Mouse (Mus musculus): ENCODE measurements around the gene Platr17. TPM values are rescaled to one million over a fixed set of nuclear protein-coding genes. Genes with fewer than 3 reads are reported as not detected.
"Not testable (repeated sequence)": the region's sequence is repeated elsewhere in the genome, so short reads cannot be mapped to it uniquely, and the experiment has no call there.

Gene Platr17
- total RNA-seq (2021) = not detected
- long read RNA-seq, experiment 1 = 0 reads
- long read RNA-seq, experiment 2 = 0 reads

DNA sequence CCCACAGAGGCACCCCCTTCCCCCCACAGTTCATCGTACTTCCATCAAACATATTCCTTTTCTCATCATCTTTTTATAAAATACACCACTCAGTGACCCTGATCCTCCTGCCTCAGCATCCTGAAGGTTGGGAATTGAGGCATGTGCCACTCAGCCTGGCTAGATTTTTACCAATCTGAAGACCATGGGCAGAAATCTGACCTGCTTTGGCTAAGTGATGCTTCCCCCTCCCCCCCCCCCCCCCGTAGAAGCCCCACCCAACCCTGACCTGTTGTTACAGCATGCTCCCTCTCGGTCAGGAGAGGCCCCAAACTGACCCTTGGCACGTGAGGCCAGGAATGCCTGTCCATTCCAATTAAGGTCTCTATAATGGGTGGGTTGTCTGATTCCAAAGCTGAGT, at the start of gene Platr17:
Gene Platr17, plus strand, starts transcription at position 301 of the 400 bp plus-strand sequence.
- not testable (repeated sequence) for DNase-seq (ENCODE audit: low spot score in 2 of 2)

DNA sequence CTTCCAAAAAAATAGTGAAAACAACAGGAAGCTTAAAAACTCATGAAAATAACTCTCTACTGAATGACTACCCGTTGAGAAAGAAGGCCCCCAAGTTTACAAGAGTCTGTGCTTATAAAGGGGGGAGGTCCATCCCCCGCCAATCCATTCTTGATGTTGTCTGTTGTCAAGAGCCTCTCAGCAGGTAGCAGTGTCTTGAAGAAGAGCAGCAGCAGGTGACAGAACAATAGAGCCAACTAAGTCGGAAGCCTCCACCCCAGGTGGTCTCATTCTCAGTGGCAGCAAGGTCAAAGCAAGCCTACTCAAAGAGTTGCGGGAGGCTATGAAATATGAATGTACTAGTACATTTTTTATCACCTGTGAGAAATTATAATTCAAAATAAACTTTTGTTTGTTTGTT, 47.1 kb upstream of the Platr17 start:
- DNase-seq (ENCODE audit: low spot score in 2 of 2) = no peak

DNA sequence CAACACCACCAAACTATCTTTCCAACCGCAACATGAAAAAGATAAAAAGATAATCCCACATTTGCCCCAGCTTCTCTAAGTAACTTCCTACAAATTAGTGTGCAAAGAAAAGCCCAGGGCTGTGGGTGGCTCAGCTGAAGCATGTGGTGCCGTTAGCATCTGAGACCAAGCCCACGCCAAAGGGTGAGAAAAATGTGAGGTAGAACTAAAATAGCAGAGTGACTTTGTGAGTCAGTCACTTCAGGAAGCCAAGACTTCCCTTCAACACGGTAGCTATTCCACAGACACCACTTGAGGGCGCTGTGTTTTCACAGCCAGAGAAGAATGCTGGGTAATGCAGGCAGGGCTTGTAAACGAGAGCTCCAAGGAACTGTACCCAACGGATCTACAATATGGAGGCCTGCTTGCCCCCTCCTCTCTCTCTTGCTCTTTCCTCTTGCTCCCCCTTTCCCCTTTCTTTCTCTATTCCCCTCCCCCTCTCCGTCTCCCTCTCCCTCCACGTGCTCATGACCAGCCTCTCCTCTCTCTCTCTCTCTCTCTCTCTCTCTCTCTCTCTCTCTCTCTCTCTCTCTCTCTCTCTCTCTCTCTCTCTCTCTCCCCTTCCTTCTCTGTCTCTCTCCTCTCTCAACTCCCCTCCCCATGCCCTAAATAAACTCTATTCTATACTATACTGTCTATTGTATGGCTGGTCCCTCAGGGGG, 39.5 kb upstream of the Platr17 start:
- DNase-seq (ENCODE audit: low spot score in 2 of 2) = no peak

DNA sequence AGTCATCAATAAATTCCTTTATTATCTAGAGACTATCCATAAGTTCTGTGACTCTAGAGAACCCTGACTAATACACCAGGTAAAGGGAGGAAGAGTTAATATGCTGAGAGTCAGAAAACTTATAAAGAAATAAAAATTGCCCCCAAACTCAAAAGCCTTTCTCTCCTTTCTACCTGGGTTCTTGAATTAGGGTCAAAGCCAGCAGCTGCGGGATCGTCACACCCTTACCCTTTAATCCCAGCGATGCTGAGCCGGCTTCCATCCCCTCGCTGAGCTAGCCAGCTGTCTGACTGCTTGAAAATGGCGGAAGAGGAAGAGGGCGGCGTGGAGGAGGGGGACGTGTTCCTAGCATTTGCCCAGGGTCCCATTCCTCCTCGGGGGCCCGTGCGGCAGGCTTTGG, 31.4 kb upstream of the Platr17 start, which contains the start of gene Gm7029:
Gene Gm7029, plus strand, starts transcription at position 301 of the 400 bp plus-strand sequence.
- not testable (repeated sequence) for DNase-seq (ENCODE audit: low spot score in 2 of 2)

DNA sequence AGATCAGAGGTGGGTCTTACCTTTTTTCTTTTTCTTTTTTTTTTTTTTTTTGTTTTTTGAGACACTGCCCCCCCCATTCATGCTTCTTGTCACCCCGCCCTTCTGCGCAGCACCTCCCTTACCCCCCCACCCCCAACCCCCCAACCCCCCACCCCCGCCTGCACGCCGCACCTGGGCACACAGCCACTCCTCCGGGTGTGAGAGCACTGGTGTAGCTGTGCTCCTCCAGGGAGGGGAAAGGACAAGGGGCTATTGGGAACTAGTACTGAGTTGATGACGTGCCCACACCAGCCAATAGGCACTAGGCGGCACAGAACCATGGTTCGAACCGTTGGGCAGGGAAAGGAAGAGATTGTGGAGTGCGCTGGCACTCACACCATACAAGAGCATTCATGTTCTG, 30.5 kb upstream of the Platr17 start:
- no peak for DNase-seq (ENCODE audit: low spot score in 2 of 2)

DNA sequence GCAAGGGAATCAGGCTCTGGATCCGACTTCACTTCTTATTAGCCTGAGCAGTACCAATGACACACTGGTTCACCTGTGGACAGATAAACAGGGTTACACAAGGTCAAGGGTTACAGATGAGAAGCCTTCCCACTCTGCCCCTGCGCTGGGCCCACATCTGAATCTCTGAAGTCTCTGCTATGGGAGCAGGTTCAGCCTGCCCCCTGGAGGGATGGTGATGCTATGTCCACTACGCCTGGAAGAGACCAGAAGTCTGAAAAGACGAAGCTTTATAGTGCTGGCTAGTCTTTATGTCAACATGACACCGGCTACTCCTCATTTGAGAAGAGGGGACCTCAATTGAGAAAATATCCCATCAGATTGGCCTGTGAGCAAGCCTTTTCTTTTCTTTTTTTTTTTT, 29.1 kb upstream of the Platr17 start:
- DNase-seq (ENCODE audit: low spot score in 2 of 2) = not testable (repeated sequence)

DNA sequence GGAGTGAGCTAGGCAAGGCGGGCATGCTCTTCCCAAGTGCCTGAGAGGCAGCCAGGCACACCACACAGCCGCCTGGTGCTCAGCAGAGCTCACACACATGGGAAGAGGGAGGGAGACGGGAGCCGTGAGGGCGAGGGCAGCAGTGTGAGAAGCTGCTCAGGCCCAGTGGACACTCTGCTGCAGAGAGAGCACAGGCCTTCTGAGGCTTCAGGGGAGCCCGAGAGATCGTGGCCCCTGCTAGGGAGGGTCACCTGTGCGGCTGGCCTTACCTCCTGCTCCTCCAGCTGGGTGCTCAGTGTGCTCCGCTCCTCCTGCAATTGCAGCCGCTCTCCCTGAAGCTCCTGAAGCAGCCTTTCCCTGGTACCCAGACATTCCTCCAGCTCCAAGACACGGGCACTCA, 20.6 kb upstream of the Platr17 start:
- DNase-seq (ENCODE audit: low spot score in 2 of 2) = not testable (repeated sequence)

DNA sequence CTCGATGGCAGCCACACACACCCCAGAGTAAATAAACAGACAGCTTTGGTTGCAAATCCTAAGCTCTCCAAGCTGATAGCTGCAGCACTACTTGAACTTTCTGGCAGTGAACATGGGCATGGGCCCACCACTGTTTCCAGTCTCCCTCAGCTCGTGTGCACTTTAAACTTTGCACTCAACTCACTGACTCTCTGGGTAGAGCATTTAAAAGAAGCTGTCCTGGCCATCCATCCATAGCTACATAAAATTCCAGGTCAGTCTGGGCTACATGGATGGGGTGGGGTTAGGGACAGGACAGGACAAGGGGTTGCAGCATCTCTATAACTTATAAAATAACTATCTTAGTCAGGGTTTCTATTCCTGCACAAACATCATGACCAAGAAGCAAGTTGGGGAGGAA, 17.1 kb upstream of the Platr17 start:
- not testable (repeated sequence) for DNase-seq (ENCODE audit: low spot score in 2 of 2)

DNA sequence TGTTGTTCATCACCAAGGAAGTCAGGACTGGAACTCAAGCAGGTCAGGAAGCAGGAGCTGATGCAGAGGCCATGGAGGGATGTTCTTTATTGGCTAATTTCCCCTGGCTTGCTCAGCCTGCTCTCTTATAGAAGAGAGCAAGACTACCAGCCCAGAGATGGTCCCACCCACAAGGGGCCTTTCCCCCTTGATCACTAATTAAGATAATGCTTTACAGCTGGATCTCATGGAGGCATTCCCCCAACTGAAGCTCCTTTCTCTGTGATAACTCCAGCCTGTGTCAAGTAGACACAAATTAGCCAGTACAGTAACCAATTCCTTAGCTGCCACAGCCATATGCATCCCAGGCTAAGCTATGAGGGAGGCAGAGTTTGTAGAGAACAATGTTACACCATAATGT, 16.7 kb upstream of the Platr17 start:
- not testable (repeated sequence) for DNase-seq (ENCODE audit: low spot score in 2 of 2)

DNA sequence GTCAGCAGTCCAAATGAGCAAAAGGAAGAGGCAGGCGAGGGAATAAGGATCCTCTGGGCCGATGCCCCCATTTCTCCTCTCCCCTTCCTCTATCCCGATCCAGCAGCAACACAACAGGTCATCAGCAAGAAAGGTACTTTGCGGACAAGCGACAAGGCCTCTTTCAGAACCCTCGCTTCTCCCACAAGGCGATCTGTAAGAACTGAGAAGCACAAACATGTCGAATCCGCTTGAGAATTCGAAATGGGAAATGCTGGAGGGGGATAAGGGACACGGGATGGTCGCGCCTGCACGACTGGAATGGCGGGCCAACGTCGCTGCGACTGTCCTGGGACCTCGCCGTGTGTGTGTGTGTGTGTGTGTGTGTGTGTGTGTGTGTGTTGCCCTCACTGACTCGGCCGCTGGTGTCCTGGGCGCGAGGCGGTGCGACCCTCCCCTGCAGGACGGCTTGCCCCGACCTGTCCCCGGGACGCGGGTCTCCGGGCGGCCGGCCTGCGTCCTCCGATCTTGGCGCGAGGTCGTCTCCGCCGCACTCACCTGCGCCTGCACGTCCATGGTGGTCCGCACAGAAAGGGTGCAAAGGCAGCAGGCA, 14.9 kb upstream of the Platr17 start:
- DNase-seq (ENCODE audit: low spot score in 2 of 2) = not testable (repeated sequence)

DNA sequence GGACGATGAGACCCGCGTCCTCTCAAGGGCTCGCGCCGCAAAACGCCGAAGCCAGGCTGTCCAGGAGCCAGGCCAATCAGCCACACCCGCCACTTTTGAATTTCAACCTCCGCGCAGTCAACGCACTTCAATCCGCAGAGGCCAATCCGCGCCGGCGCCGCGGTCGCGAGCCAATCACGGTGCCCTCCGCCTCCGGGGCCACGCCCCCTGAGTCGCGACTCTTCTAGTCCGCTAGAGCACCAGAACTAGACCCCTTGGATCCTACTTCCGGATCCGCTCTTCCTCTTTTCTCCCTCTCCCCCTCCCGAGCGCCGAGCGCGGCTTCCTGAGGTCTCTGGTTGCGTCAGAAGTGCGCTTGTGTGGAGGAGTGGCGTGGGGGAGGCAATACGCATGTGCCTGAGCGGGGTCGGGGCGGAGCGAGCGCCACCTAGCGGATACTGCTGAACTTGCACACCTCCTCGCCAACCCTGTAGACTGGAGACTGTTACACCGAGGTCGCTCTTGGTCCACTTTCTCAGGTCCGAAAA, 14.3 kb upstream of the Platr17 start, which contains the start of gene Kifc1:
Gene Kifc1, minus strand, starts transcription at position 129 of the 527 bp plus-strand sequence.
- DNase-seq (ENCODE audit: low spot score in 2 of 2) = peak; percentile 97 to 99

DNA sequence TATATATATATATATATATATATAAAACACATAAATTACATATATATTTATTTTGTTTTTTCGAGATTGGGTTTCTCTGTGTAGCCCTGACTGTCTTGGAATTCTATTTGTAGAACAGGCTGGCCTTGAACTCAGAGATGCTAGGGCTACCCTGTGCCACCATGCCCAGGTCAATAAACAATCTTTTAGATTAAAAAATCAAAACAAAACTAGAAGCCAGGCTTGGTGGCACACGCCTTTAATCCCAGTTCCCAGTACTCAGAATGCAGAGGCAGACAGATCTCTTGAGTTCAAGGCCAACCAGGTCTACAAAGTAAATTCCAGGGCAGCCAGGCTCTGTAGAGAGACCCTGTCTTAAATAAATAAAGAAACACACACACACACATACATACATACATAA, 13.6 kb upstream of the Platr17 start:
- DNase-seq (ENCODE audit: low spot score in 2 of 2) = no peak

DNA sequence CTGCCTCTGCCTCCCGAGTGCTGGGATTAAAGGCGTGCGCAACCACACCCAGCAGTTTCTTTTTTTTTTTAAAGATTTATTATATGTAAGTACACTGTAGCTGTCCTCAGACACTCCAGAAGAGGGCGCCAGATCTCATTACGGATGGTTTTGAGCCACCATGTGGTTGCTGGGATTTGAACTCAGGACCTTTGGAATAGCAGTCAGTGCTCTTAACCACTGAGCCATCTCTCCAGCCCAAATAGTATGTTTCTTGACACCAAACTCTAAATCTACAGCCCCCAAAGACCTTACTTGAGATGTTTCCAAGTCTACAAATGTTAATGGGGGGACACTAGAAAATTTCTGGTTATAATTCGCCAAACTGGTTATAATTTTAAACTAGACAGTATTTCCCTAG, 13.0 kb upstream of the Platr17 start:
- not testable (repeated sequence) for DNase-seq (ENCODE audit: low spot score in 2 of 2)

DNA sequence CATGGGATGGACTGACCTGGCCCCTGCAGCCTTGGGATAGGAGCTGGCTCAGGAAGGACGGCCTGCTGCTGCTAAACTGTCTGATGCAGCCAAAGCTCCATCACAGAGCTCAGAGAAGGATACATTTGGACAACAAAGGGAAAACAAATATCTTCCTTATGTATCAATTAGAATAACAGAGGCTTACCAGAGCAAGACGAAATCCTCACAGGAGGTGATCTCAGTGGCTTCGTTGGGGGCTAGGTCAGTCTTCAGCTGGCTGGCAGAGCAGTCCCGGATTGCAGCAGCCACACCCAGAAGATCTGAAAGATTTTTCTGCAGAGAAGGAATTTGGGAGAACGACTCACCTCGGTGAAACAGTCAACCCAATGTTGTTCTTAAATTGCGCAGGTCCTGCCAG, 12.5 kb upstream of the Platr17 start:
- no peak for DNase-seq (ENCODE audit: low spot score in 2 of 2)

DNA sequence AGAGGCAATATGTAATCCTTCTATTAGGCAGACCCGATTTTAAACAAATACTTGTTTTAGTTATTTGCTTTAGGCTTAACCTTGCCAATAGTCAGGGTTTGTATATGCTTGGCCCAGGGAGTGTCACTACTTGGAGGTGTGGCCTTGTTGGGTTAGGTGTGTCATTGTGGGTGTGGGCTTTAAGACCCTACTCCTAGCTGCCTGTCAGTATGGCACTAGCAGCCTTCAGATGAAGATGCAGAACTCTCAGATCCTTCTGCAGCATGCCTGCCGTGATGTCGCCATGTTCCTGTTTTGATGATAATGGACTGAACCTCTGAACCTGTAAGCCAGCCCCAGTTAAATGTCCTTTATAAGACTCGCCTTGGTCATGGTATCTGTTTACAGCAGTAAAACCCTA, 11.9 kb upstream of the Platr17 start:
- not testable (repeated sequence) for DNase-seq (ENCODE audit: low spot score in 2 of 2)

DNA sequence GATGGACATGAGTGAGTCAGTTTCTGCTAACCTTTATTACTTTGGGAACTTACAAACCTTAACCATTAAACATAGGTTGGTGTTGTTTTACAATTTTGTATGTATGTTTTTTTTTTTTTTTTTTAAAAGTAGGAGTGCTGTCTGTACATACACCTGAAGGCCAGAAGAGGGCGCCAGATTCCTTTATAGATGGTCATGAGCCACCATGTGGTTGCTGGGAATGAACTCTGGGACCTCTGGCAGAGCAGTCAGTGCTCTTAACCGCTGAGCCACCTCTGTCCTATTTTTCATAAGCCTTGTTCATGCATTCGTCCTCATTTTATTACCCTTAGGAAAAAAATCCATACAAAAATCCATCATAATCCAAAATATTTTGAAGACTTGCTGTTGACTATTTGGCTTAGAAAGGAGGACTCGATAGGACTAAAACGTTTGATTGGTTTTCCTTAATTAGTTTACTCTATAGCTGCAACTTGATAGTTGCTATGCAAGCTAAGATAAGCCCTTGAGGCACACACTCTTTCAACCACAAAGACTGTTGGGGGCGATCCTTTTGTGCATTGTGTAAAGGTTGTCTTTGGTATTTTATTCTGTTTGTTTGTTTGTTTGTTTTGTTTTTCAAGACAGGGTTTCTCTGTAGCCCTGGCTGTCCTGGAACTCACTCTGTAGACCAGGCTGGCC, 7.7 kb upstream of the Platr17 start:
- DNase-seq (ENCODE audit: low spot score in 2 of 2) = no peak

DNA sequence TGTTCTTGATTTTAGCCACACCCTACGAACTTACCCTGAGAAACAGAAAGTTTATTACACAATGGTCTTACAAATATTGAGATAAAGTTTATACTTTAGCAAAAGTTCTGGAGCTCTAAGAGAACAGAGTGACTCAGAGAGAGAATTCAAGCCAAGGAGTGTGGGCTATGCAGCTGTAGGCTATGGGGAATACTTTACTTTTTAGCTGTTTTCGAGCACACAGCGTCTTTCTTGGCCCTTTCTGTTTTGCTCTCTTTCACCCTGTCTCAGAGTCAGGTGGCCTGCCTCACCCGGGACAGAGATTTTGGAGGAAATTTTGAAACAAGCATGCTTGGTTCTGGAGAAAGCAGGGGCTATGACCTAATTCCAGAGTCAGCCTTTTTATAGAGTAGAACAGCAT, 6.7 kb upstream of the Platr17 start:
- DNase-seq (ENCODE audit: low spot score in 2 of 2) = not testable (repeated sequence)

DNA sequence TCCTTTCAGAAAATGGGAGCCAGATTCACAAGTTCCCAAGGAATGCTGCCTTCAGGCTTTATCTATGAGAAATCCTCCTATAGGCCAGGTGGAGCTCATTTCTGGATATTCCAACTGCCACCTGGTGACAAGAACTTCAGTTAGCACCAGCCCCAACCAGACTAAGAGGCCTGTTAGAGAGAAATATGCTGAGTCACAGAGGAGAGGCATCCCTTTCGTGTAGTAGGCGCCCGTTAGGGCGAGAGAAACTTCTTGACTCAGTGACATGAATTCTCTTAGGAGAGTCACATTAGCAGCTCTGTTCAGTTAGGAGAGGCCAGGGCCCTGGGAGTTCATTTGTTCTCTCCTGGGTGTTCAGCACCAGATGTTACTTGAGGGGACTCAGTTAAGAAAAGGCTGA, 5.3 kb upstream of the Platr17 start:
- no peak for DNase-seq (ENCODE audit: low spot score in 2 of 2)

DNA sequence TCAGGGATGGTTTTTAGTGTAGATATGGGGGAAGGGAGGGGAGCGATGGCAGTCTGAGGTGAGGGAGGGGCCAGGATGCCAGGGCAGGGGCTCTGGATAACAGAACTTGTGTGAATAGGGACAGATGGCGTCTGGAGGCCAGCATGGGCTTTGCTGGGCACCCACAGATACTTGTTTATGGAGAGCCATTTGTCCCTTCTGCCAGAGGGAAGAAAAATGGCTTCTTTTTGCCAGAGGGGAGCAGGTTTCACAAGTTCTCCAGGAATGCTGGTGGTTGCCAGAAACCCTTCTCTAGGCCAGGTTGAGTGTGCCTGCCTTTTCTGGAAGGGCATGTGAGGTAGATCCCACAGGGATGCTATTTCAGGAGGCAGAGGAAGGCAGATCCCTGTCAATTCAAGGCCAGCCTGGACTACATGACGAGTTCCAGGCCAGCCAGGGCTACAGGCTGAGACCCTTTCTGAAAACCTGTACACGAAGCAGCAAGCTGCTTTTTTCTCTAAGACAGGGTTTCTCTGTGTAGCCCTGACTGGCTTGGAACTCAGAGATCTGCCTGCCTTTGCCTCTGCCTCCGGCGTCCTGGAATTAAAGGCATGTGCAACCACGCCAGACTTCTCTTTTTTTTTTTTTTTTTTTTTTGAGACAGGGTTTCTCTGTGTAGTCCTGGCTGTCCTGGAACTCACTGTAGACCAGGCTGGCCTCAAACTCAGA, 4.5 kb upstream of the Platr17 start:
- DNase-seq (ENCODE audit: low spot score in 2 of 2) = no peak

DNA sequence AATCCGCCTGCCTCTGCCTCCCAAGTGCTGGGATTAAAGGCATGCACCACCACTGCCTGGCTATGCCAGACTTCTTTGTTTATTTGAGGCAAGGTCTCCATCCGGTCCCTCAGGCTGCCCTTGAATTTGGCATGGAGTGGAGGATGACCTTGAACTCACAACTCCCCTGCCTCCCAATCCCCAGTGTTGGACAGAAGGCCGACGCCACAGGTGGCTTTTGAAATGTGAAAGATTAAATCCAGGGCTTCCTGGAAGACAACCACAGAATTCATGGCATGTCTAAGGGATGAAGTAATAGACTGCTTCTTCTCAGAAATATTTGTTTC, 4.0 kb upstream of the Platr17 start:
- DNase-seq (ENCODE audit: low spot score in 2 of 2) = no peak

DNA sequence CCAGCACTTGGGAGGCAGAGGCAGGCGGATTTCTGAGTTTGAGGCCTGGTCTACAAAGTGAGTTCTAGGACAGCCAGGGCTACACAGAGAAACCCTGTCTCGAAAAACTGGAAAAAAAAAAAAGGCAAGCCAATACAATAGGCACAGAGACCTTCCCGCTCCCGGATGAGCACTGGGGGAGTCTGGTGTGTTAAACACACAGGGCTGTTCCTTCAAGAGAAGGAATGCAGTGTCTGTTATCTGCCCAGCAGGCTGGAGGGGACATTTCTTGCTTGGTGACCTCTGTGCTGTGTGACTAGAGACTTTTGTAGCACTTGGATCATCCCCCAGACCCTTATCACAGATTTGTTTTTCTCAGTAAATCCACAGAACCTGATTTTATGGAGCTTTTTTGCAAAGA, 3.3 kb upstream of the Platr17 start:
- no peak for DNase-seq (ENCODE audit: low spot score in 2 of 2)

All from gastrocnemius, postnatal 4 days (tissue).